Mouse (Mus musculus): ENCODE results near the gene Galnt18.

- TF ChIP-seq MAFK (IDR thresholded peaks at IDR 0.05; ENCODE audit: insufficient read depth, low read depth, low read length) (no peak), CHD2 (IDR thresholded peaks at IDR 0.05; ENCODE audit: low read depth, low read length) (no peak), HCFC1 (IDR thresholded peaks at IDR 0.05; ENCODE audit: borderline replicate concordance, insufficient read depth, low read length) (no peak), ZNF384 (IDR thresholded peaks at IDR 0.05; ENCODE audit: low read depth, low read length) (no peak), ZC3H11A (IDR thresholded peaks at IDR 0.05; ENCODE audit: borderline replicate concordance, low read depth, low read length) (no peak)
Measured at GRCm38 (mm10) chr7:111809796-111810195, 30.0 kb upstream of the Galnt18 start.

Measured in ES-E14 (cell line).